Mouse (Mus musculus): ENCODE data around the gene Trmt112. TPM values are rescaled to one million over a fixed set of nuclear protein-coding genes. Genes with fewer than 3 reads are reported as not detected.
A peak's percentile ranks its signal among the peaks of the same experiment; 100 is the strongest.

Trmt112 gene
- polyA plus RNA-seq, 1 experiment from 2014 or later: 111 TPM

DNA sequence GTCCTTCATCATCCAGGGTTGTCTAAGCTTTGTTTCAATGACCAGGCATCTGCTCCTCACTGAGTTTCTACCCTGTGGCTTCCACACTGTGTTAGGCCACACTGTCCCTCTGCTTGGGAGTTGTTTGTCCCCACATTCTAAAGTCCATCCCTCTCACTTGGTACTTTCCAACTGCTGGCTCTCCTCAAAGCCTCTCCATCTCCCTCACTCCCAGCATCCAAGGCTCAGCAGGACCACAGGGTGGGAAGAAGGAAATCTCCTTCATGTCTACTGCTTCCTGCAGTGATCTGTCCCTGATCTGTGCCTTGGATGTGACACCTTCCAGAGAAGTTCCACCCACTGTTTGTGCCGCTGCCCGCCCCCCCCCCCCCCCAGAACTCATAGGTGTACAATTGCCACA lies 21.5 kb downstream of the Trmt112 start:
- WGBS: 11% methylated on average over 2 of the region's 2 CpGs
- no peak overlapping the region for H3K4me3 ChIP-seq (replicated peaks; ENCODE audit: low read length)
- peaks cover 59% of the 10 kb centered on the region for H3K27me3 ChIP-seq (ENCODE audit: control insufficient read depth, insufficient read depth, low read length)
- H3K27ac ChIP-seq (ENCODE audit: low read length): no peak overlapping the region
- peaks cover 17% of the 10 kb centered on the region for H3K4me1 ChIP-seq (ENCODE audit: control insufficient read depth, insufficient read depth, low read length)
- no peak overlapping the region for H3K9ac ChIP-seq (ENCODE audit: low read length)
- H3K36me3 ChIP-seq (ENCODE audit: control insufficient read depth, insufficient read depth, low read length): no peaks in the 10 kb centered on the region
- ATAC-seq (ENCODE audit: insufficient read depth, low FRiP score): no peak
- no peaks in the 10 kb centered on the region; the same call in 1 of the 2 replicates for H3K9me3 ChIP-seq (replicated peaks; ENCODE audit: control insufficient read depth, low read length)
- no peak overlapping the region for H3K4me2 ChIP-seq (ENCODE audit: low read depth, low read length)

DNA sequence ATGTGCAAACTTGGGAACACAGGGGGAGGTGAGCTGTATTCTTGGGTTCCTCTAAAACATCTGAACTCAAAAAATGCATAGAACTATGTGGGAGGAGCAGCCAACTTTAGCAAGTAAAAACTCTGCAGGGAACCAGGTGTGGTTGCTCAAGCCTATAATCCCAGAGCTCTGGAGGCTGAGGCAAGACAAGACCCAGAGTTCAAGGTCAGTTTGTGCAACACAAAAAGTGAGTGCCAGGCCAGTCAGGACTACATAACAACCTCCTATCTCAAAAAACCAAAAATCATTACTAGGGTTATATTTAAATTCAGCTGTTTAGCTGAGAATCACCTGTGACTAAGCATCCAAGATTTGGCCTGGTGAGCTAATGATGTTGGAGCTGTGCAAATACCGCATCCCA lies 22.5 kb downstream of the Trmt112 start:
- Histone ChIP-seq H3K9me3 (replicated peaks; ENCODE audit: control insufficient read depth, low read length) (no peaks in the 10 kb centered on the region), H3K4me3 (replicated peaks; ENCODE audit: low read length) (no peak overlapping the region), H3K4me1 (ENCODE audit: control insufficient read depth, insufficient read depth, low read length) (peaks cover 12% of the 10 kb centered on the region), H3K9ac (ENCODE audit: low read length) (no peak overlapping the region), H3K4me2 (ENCODE audit: low read depth, low read length) (no peak overlapping the region), H3K27ac (ENCODE audit: low read length) (no peak overlapping the region), H3K27me3 (ENCODE audit: control insufficient read depth, insufficient read depth, low read length) (peaks cover 52% of the 10 kb centered on the region), H3K36me3 (ENCODE audit: control insufficient read depth, insufficient read depth, low read length) (no peaks in the 10 kb centered on the region)
- WGBS: 38% methylated on average over 1 of the region's 1 CpGs
- ATAC-seq (ENCODE audit: insufficient read depth, low FRiP score): no peak

DNA sequence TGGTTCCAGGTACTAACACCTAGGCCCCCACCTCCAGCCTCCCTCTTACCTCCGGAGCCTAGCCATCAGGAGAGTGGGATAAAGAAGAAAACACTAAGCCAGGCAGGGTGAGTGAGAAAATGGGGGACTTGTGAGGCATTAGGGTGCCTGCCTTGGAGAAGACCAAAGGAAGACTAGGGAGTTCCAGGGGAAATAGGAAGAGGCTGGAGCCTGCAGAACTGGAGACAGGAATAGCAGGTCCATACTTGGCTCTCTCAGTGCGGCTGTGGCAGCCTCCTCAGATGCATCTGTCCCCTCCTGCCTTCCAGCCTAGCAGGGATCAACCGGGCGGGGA lies 23.6 kb downstream of the Trmt112 start:
- no peak overlapping the region for H3K4me2 ChIP-seq (ENCODE audit: low read depth, low read length)
- peaks cover 42% of the 10 kb centered on the region for H3K27me3 ChIP-seq (ENCODE audit: control insufficient read depth, insufficient read depth, low read length)
- no peak overlapping the region for H3K27ac ChIP-seq (ENCODE audit: low read length)
- H3K36me3 ChIP-seq (ENCODE audit: control insufficient read depth, insufficient read depth, low read length): no peaks in the 10 kb centered on the region
- H3K9me3 ChIP-seq (replicated peaks; ENCODE audit: control insufficient read depth, low read length): no peaks in the 10 kb centered on the region
- H3K4me1 ChIP-seq (ENCODE audit: control insufficient read depth, insufficient read depth, low read length): peaks cover 11% of the 10 kb centered on the region
- 0 out of 2 replicates have a peak overlapping the region, but pooled peaks have one; percentile 71 for H3K9ac ChIP-seq (ENCODE audit: low read length)
- WGBS: 34% methylated on average over 4 of the region's 4 CpGs
- no peak for ATAC-seq (ENCODE audit: insufficient read depth, low FRiP score)
- H3K4me3 ChIP-seq (replicated peaks; ENCODE audit: low read length): no peak overlapping the region

DNA sequence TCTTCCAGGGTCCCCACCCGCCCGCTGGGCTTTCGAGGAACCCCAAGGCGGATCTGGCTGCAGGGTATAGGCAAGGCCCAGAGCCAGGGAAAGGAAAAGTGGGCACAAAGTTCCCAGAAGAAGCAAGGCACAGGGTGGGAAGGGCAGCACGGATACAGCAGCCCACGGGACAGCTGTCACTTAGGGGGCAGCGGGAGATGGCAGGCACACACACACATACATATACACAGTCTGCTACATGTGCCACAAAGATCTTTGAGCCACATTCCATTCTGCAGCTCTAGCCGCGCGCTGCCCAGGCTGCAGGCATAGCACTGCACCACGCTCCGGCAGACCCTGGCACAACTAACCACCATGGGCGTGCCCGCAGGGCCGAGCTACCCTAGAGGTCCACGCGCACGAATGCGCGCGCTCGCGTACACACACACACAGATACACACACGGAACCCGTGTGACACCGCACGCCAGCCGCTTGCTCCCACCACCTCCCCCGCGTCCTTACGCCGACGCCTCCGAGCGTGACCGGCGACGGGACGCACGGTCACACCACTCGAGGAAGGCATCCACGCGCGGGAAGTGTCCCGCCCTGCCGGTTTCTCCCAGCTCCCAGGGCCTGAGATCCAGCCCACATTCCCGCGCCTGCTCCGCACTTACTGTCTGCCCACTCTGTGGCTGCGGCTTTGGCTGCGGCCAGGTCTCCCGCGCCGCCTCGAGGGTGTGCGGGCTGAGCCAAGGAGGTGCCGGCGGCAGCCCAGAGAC lies 24.1 kb downstream of the Trmt112 start:
- peak overlapping the region; percentile 71 for H3K9ac ChIP-seq (ENCODE audit: low read length)
- peak overlapping the region; percentile 42 for H3K4me3 ChIP-seq (replicated peaks; ENCODE audit: low read length)
- H3K27ac ChIP-seq (ENCODE audit: low read length): no peak overlapping the region
- 4% methylated on average over 58 of the region's 58 CpGs for WGBS
- H3K4me2 ChIP-seq (ENCODE audit: low read depth, low read length): peak overlapping the region; percentile 90
- H3K36me3 ChIP-seq (ENCODE audit: control insufficient read depth, insufficient read depth, low read length): no peaks in the 10 kb centered on the region
- H3K9me3 ChIP-seq (replicated peaks; ENCODE audit: control insufficient read depth, low read length): no peaks in the 10 kb centered on the region
- peaks cover 38% of the 10 kb centered on the region for H3K27me3 ChIP-seq (ENCODE audit: control insufficient read depth, insufficient read depth, low read length)
- H3K4me1 ChIP-seq (ENCODE audit: control insufficient read depth, insufficient read depth, low read length): peaks cover 11% of the 10 kb centered on the region
- peak; percentile 51; the same call in 1 of the 2 replicates for ATAC-seq (ENCODE audit: insufficient read depth, low FRiP score)

DNA sequence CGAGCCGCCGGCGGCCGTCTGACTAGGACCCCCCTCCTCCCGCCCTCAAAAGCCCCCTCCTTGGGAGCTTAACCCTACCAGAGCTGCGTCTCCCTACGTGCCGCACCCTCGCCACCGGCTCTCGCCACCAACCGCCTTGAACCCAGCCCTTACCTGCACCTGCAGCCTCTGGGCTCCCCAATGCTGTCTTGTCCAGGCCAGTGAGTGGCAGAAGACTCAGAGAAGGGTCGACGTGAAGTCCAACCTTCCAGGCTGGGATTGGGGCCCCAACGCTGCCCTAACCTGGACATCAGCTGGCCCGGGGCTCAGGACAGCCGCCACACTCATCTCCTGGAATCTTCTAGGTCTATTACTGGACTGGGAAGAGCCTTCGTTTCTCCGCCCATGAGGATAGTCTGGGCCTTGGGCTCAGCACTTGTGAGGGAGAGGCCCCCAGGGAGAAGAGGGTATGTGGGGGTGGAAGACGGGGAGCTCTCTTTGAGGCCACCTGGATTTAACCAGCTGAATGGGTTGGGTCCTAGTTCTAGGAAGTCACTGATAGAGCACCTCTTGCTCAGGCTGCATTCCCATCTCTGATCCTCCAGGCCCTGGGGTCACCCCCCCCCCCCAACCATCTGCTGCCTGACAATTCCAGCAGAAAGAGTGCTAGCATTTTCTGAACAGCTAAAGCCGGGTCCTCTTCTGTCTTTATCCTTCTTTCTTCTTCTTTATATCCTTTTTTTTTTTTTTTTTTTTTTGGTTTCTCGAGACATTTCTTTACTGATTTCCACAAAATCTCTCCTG lies 24.9 kb downstream of the Trmt112 start, which contains the start of gene Kcnk4:
Kcnk4 (minus strand) TSS at position 321 of the 783 bp plus-strand sequence.
- peaks cover 38% of the 10 kb centered on the region for H3K27me3 ChIP-seq (ENCODE audit: control insufficient read depth, insufficient read depth, low read length)

DNA sequence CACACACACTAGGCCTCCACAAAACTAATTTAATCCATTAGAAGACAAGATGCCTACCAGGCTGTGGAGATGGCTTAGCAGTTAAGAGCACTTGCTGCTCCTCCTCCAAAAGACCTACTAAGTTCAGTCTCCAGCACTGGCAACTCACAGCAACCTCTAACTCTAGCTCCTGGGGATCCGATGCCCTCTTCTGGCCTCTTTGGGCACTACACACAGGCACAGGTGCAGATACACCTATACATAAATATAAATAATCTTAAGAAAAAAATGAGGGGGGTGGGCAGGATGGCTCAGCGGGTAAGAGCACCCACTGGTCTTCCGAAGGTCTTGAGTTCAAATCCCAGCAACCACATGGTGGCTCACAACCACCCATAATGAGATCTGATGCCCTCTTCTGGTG lies 26.8 kb downstream of the Trmt112 start:
- no peak overlapping the region for H3K9ac ChIP-seq (ENCODE audit: low read length)
- H3K4me3 ChIP-seq (replicated peaks; ENCODE audit: low read length): no peak overlapping the region
- peaks cover 38% of the 10 kb centered on the region for H3K27me3 ChIP-seq (ENCODE audit: control insufficient read depth, insufficient read depth, low read length)
- H3K9me3 ChIP-seq (replicated peaks; ENCODE audit: control insufficient read depth, low read length): no peaks in the 10 kb centered on the region
- H3K27ac ChIP-seq (ENCODE audit: low read length): no peak overlapping the region
- H3K36me3 ChIP-seq (ENCODE audit: control insufficient read depth, insufficient read depth, low read length): no peaks in the 10 kb centered on the region
- no peak overlapping the region for H3K4me2 ChIP-seq (ENCODE audit: low read depth, low read length)
- ATAC-seq (ENCODE audit: insufficient read depth, low FRiP score): no peak
- peaks cover 21% of the 10 kb centered on the region for H3K4me1 ChIP-seq (ENCODE audit: control insufficient read depth, insufficient read depth, low read length)
- 24% methylated on average over 3 of the region's 3 CpGs for WGBS

More for the DNA sequence above, 24.9 kb downstream of the Trmt112 start, which contains the start of gene Kcnk4:
- peak within 1 kb of the TSS; percentile 90 for H3K4me2 ChIP-seq (ENCODE audit: low read depth, low read length)
- WGBS: 11% methylated on average over 23 of the region's 23 CpGs
- H3K4me1 ChIP-seq (ENCODE audit: control insufficient read depth, insufficient read depth, low read length): peaks cover 11% of the 10 kb centered on the region
- H3K27ac ChIP-seq (ENCODE audit: low read length): no peak within 1 kb of the TSS
- H3K9ac ChIP-seq (ENCODE audit: low read length): peak within 1 kb of the TSS; percentile 71
- H3K9me3 ChIP-seq (replicated peaks; ENCODE audit: control insufficient read depth, low read length): no peaks in the 10 kb centered on the region
- peak within 1 kb of the TSS; percentile 42 for H3K4me3 ChIP-seq (replicated peaks; ENCODE audit: low read length)
- no peak for ATAC-seq (ENCODE audit: insufficient read depth, low FRiP score)
- H3K36me3 ChIP-seq (ENCODE audit: control insufficient read depth, insufficient read depth, low read length): no peaks in the 10 kb centered on the region

DNA sequence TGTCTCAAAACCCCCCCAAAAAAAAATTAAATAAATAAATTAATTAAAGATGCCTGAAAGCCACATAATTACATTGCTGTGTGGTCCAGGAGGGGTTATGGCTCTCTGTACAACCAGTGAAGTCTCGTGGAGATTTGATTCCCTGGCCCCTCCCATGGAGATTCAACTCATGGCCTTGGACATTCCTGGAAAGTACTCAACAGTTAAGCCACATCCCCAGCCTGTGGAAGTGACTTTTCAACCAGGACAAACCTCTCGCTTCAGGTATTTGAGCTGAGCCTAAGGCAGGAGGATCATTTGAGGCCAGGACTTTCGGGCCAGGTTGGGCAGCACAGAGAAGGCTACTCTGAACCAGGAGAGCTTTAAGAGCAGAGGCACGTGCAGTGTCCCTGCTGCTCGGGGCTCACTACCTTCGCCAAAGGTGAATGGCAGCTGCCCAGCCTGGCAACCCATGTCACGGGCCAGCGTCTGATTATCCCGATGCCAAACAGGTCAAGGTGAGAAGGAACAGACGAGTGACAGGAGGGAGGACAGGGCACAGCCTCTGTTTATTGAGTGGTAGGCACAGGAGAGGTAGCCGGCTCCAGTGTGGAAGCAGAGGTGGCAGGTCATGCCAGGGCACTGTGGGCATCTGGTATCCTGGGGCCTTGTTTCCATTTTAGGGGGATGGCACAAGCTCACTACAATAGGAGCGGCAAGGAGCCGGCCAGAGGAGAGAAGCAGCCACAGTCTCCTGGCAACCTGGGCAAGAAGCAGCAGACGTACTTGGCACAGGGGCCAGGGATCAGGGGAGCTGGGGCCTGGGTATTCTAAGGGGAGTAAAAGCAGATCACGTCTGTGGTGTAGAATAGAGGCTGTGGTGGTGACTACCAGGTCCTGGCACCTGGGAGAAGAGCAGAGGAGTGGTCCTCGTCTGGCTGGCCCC lies 28.3 kb downstream of the Trmt112 start:
- no peaks in the 10 kb centered on the region for H3K9me3 ChIP-seq (replicated peaks; ENCODE audit: control insufficient read depth, low read length)
- H3K36me3 ChIP-seq (ENCODE audit: control insufficient read depth, insufficient read depth, low read length): no peaks in the 10 kb centered on the region
- no peak overlapping the region for H3K4me2 ChIP-seq (ENCODE audit: low read depth, low read length)
- H3K27ac ChIP-seq (ENCODE audit: low read length): no peak overlapping the region
- H3K27me3 ChIP-seq (ENCODE audit: control insufficient read depth, insufficient read depth, low read length): peaks cover 28% of the 10 kb centered on the region
- H3K9ac ChIP-seq (ENCODE audit: low read length): no peak overlapping the region
- peaks cover 23% of the 10 kb centered on the region for H3K4me1 ChIP-seq (ENCODE audit: control insufficient read depth, insufficient read depth, low read length)
- no peak for ATAC-seq (ENCODE audit: insufficient read depth, low FRiP score)
- H3K4me3 ChIP-seq (replicated peaks; ENCODE audit: low read length): no peak overlapping the region
- WGBS: 81% methylated on average over 16 of the region's 16 CpGs

DNA sequence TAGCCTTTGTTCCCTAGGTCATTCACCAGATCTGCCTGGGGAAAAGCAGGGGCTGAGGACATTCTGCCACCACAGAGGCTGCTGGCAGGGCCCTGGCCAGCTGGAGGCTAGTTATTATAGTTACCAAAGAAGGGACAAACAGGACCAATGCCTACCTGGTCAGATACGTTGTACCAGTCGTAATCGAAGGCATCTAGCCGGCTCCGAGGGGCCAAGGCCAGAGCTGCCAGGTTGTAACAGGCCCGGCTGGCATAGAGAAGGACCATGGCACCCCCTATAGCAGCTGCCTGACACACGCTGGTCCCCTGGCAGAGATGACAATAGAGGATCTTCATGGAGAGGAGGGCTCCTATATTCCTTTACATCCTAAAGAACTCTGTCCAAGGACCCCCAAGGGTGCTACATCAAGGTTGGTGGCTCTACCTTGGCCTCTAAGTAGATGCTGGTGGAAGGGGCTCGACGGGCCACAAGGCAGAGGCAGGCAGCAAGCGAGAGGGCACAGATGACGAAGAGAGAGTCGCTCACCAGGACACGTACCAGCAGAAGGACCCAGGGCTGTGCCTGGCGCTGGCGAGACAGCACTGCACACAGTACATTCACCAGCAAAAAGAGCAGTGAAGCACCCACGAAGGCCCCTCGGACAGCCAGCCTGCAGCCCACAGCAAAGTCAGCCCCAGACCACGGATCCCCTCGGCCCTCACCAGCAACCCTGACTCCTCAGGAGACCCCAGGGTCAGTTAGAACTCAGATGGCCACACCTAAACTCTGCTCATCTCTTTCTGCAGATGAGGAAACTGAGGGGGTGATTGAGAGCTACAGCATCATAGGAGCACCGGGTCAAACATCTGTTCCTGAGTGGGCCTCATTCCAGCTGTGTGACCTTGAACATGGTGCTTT lies 29.9 kb downstream of the Trmt112 start:
- ATAC-seq (ENCODE audit: insufficient read depth, low FRiP score): no peak

More for the DNA sequence above, 29.9 kb downstream of the Trmt112 start:
- Histone ChIP-seq H3K27me3 (ENCODE audit: control insufficient read depth, insufficient read depth, low read length) (peaks cover 12% of the 10 kb centered on the region), H3K4me2 (ENCODE audit: low read depth, low read length) (no peak overlapping the region), H3K27ac (ENCODE audit: low read length) (no peak overlapping the region), H3K9ac (ENCODE audit: low read length) (0 out of 2 replicates have a peak overlapping the region, but pooled peaks have one; percentile 93), H3K9me3 (replicated peaks; ENCODE audit: control insufficient read depth, low read length) (no peaks in the 10 kb centered on the region), H3K4me3 (replicated peaks; ENCODE audit: low read length) (no peak overlapping the region), H3K4me1 (ENCODE audit: control insufficient read depth, insufficient read depth, low read length) (peaks cover 21% of the 10 kb centered on the region), H3K36me3 (ENCODE audit: control insufficient read depth, insufficient read depth, low read length) (no peaks in the 10 kb centered on the region)
- WGBS: 90% methylated on average over 20 of the region's 20 CpGs
